13 mouse cellular contexts compared by ENCODE assay signal in genomic region chr2:174643448-174644144, GRCm38 (mm10). TPM values are rescaled to one million over a fixed set of nuclear protein-coding genes. Genes with fewer than 3 reads are reported as not detected.
DNase-seq lines count a peak whose midpoint lies in the region; ATAC-seq lines count a peak whose summit lies in the region.
"Had no signal": no experiment of that assay in that cellular context is flagged by ENCODE, and none has a peak within 500 bp of the region (broad histone marks: within the 10 kb centered on the region; RNA-seq: fewer than 3 reads in every experiment).

TSS of gene Zfp831 (plus strand) at chr2:174643534.

- H3K4me3 ChIP-seq in heart, embryonic 12.5 days, result no peak within 1 kb of the TSS
- H3K4me3 ChIP-seq in midbrain, embryonic 13.5 days (replicated peaks), result no peak within 1 kb of the TSS
- no peak within 1 kb of the TSS for H3K4me3 ChIP-seq in midbrain, embryonic 16.5 days (ENCODE audit: low read depth, low read length)
- H3K4me3 ChIP-seq in stomach, embryonic 15.5 days (replicated peaks), result no peak within 1 kb of the TSS
- H3K4me3 ChIP-seq: heart, adult 2 months; liver, embryonic 13.5 days had no signal

- no peak within 1 kb of the TSS for H3K9ac ChIP-seq in heart, embryonic 12.5 days
- no peak within 1 kb of the TSS for H3K9ac ChIP-seq in midbrain, embryonic 13.5 days (replicated peaks)
- H3K9ac ChIP-seq in midbrain, embryonic 16.5 days (ENCODE audit: low read depth, low read length), result no peak within 1 kb of the TSS
- H3K9ac ChIP-seq in stomach, embryonic 15.5 days, result no peak within 1 kb of the TSS
- H3K9ac ChIP-seq: liver, embryonic 13.5 days had no signal

- peak; percentile 87 for DNase-seq in heart, adult 11 months
- no peak for DNase-seq in layer of hippocampus, adult 8-10 months (ENCODE audit: low spot score in 2 of 2)
- no peak for DNase-seq in layer of hippocampus, postnatal 14 days (ENCODE audit: low spot score in 2 of 2)
- DNase-seq in cerebellum, adult 11-12 months, result no peak
- DNase-seq: adrenal gland, postnatal 36 days; heart, adult 2 months; liver, embryonic 13.5 days; lung, postnatal 36 days had no signal

- H3K9me3 ChIP-seq in heart, embryonic 12.5 days (replicated peaks), result no peaks in the 10 kb centered on the region
- peaks cover 1% of the 10 kb centered on the region; the same call in 1 of the 2 replicates for H3K9me3 ChIP-seq in midbrain, embryonic 13.5 days
- peaks cover 5% of the 10 kb centered on the region for H3K9me3 ChIP-seq in midbrain, embryonic 16.5 days (replicated peaks; ENCODE audit: control insufficient read depth, low read length, poor library complexity, severe bottlenecking)
- no peaks in the 10 kb centered on the region for H3K9me3 ChIP-seq in stomach, embryonic 15.5 days
- H3K9me3 ChIP-seq: liver, embryonic 13.5 days had no signal

- no peak for ATAC-seq in heart, embryonic 12.5 days (ENCODE audit: insufficient number of reproducible peaks, low FRiP score)
- 0 out of 2 replicates have a peak, but pooled peaks have one; percentile 34 for ATAC-seq in midbrain, embryonic 13.5 days
- no peak for ATAC-seq in midbrain, embryonic 16.5 days
- ATAC-seq in stomach, embryonic 15.5 days (ENCODE audit: insufficient read depth, low FRiP score, low read depth), result peak; percentile 7; the same call in 1 of the 2 replicates

- H3K27me3 ChIP-seq in heart, embryonic 12.5 days (replicated peaks), result peaks cover 13% of the 10 kb centered on the region; the same call in 1 of the 2 replicates
- no peaks in the 10 kb centered on the region for H3K27me3 ChIP-seq in midbrain, embryonic 13.5 days
- no peaks in the 10 kb centered on the region for H3K27me3 ChIP-seq in midbrain, embryonic 16.5 days (ENCODE audit: control insufficient read depth, insufficient read depth, low read depth, low read length)
- H3K27me3 ChIP-seq in stomach, embryonic 15.5 days (replicated peaks), result no peaks in the 10 kb centered on the region
- H3K27me3 ChIP-seq: liver, embryonic 13.5 days had no signal

- no peaks in the 10 kb centered on the region for H3K4me1 ChIP-seq in heart, embryonic 12.5 days (replicated peaks)
- no peaks in the 10 kb centered on the region for H3K4me1 ChIP-seq in midbrain, embryonic 13.5 days (replicated peaks)
- no peaks in the 10 kb centered on the region for H3K4me1 ChIP-seq in midbrain, embryonic 16.5 days (ENCODE audit: control insufficient read depth, insufficient read depth, low read length)
- no peaks in the 10 kb centered on the region for H3K4me1 ChIP-seq in stomach, embryonic 15.5 days
- H3K4me1 ChIP-seq: liver, embryonic 13.5 days had no signal

- H3K4me2 ChIP-seq in heart, embryonic 12.5 days, result no peak within 1 kb of the TSS
- no peak within 1 kb of the TSS for H3K4me2 ChIP-seq in midbrain, embryonic 13.5 days (replicated peaks)
- H3K4me2 ChIP-seq in midbrain, embryonic 16.5 days (ENCODE audit: low read length), result no peak within 1 kb of the TSS
- H3K4me2 ChIP-seq in stomach, embryonic 15.5 days, result no peak within 1 kb of the TSS
- H3K4me2 ChIP-seq: liver, embryonic 13.5 days had no signal

- no peak within 1 kb of the TSS for H3K27ac ChIP-seq in heart, embryonic 12.5 days (ENCODE audit: poor library complexity, severe bottlenecking)
- H3K27ac ChIP-seq in midbrain, embryonic 13.5 days, result no peak within 1 kb of the TSS
- no peak within 1 kb of the TSS for H3K27ac ChIP-seq in midbrain, embryonic 16.5 days (ENCODE audit: low read length)
- H3K27ac ChIP-seq in stomach, embryonic 15.5 days, result no peak within 1 kb of the TSS
- H3K27ac ChIP-seq: heart, adult 2 months; liver, embryonic 13.5 days had no signal

- H3K36me3 ChIP-seq in heart, embryonic 12.5 days, result no peaks in the 10 kb centered on the region
- H3K36me3 ChIP-seq in midbrain, embryonic 13.5 days, result no peaks in the 10 kb centered on the region
- no peaks in the 10 kb centered on the region for H3K36me3 ChIP-seq in midbrain, embryonic 16.5 days (ENCODE audit: control insufficient read depth, insufficient read depth, low read length)
- no peaks in the 10 kb centered on the region for H3K36me3 ChIP-seq in stomach, embryonic 15.5 days
- H3K36me3 ChIP-seq: liver, embryonic 13.5 days had no signal

- WGBS in heart, embryonic 12.5 days, result 77% methylated on average over 18 of the region's 18 CpGs
- WGBS in midbrain, embryonic 13.5 days, result 85% methylated on average over 18 of the region's 18 CpGs
- WGBS in midbrain, embryonic 16.5 days, result 86% methylated on average over 18 of the region's 18 CpGs
- WGBS in stomach, embryonic 15.5 days, result 76% methylated on average over 18 of the region's 18 CpGs

RNA-seq across cellular contexts. Expression of gene Zfp831, which starts in this region (rescaled TPM):
- not detected in 2 replicates for polyA plus RNA-seq in heart, embryonic 12.5 days (2016; fragmentation: Nextera tagmentation; extraction: Ambion mirVana)
- total RNA-seq in layer of hippocampus, adult 8-10 months (2022), result 10 to 100 TPM; 17.9 to 27.5 (median 22.9) TPM
- 1 to 10 TPM; 9.4 to 9.7 TPM for total RNA-seq in layer of hippocampus, postnatal 14 days (2021)
- polyA plus RNA-seq in midbrain, embryonic 13.5 days (2015; fragmentation: Nextera tagmentation; extraction: Ambion mirVana), result 0.01 TPM in 1 of 2 replicates, not detected in the other
- not detected in 2 replicates for polyA plus RNA-seq in midbrain, embryonic 16.5 days (2015; fragmentation: Nextera tagmentation; extraction: Ambion mirVana)
- 0.03 and 0.04 TPM in 2 replicates for polyA plus RNA-seq in stomach, embryonic 15.5 days (2015; fragmentation: Nextera tagmentation; extraction: Ambion mirVana)
- polyA plus RNA-seq: forebrain, embryonic 11.5 days had no signal

Comparison
In these comparisons a context has a peak if more than half of its experiments do, and no peak if none do; other contexts are left out.
1. Peak in ATAC-seq in midbrain, embryonic 13.5 days; RNA of the gene not detected or under 1 TPM.
2. Peak in ATAC-seq in stomach, embryonic 15.5 days; RNA of the gene not detected or under 1 TPM.